Mouse (Mus musculus) embryonic fibroblast, embryonic 13.5 days (primary cell): ENCODE data around the gene Adra1b.

Source experiments
- CTCF ChIP-seq: IDR thresholded peaks from 2 replicates; pipeline ENCODE4 v1.5.1; 2011; ENCODE audit warnings: mild to moderate bottlenecking, control low read depth, low read length, moderate library complexity, borderline replicate concordance; ENCODE audit not compliant: insufficient read depth
- POLR2A ChIP-seq: IDR thresholded peaks from 2 replicates; pipeline ENCODE4 v1.6.1; 2011; ENCODE audit warnings: low read depth, mild to moderate bottlenecking, control low read depth, low read length, moderate library complexity

DNA sequence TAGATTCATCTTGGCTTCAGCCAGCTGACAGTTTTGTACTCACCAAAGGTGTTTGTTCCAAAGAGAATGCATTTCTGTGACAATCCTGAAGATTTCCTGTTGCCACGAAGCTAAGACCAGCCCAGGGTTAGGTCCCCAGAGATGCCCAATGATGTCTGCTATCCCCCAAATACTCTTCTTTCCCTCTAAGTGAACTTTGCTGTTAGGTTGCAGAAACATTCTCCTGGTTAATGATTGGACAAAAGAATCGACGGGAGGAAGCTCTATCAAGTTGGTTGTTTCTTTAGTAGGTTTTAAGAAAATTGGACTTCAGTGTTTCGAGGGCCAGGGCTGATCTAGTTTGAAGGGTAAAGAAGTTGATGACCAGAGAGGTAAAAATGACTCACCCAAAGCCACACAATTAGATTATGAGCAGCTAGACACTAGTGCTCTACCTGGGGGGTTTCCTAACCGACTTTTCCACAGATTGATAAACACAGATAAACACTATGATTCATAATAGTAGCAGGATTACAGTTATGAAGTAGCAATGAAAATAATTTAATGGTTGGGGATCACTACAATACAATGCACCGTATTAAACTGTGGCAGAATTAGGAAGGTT is at the start of gene Adra1b:
- TF ChIP-seq CTCF (no peak), POLR2A (no peak)
